Mouse (Mus musculus) brain, adult 10 weeks (tissue): Measurements from ENCODE around the gene Rnf212b. TPM values are rescaled to one million over a fixed set of nuclear protein-coding genes. Genes with fewer than 3 reads are reported as not detected.

Experiments
- polyA plus RNA-seq: library from polyadenylated mRNA; stranded (reverse); fragments of 350-450 nt; fragmentation: Illumina TruSeq; extraction: RNeasy Lipid Tissue Mini Kit (QIAGEN cat#74804); gene quantifications from one replicate; pipeline ENCODE4 v1.2.3, GENCODE M21; 2015; ENCODE audit warnings: low read depth, low replicate concordance

Gene Rnf212b
- polyA plus RNA-seq = not detected

DNA sequence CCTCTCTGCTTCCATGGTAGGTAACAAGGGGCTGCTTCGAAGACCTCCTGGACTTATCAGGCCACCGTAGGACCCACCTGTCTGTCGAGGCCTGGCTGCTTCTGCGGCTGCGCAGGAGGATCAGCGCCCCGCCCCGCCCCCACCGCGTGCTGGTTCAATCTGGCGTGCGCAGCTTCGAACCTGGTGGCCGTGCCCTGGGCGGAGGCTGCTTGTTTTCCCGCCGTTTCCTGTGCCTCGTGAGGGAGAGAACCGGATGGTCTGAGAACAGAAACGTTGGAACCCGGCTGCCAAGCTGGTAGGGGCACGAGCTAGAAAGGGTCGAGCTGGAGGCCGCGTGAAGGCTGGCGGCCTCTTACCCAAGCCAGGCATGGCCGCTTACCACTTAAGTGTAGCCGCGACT, at the start of gene Rnf212b:
Gene Rnf212b, plus strand, starts transcription at position 151 of the 400 bp plus-strand sequence.

DNA sequence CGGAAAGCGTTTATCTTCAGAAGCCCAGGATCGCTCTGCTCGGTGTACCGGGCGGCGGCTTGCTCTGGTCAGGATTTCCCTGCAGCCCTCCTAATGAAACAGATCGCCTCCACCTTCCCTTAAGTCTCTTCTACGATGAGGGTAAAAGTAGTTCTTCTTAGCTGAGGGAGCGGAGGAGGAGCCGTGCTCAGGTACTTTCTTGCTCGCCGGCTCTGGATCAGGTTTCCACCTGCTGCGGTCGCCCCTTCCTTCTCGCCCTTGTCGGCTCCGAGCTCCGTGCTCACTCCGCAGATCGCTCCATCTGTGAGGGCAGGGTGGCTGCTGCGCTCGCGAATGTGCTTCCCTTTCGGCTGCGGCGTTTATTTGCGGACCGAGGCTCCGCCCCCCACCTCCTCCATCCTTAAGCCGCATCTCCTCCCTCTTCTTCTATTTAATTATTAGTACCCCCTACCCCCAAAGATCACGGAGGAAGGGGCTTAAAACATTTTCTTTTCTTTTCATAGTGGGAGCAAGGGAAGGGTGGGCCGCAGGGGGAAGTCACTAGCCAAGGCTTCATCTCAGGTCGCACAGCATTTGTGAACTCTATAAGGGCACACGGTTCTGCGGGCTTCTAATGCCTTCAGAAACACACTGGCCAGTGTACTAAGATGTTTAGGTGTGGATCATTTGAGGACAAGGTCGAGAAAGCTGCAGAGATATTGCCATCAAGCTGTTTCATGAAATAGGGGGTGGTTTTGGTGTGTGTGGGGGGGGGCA, 32.2 kb upstream of the Rnf212b start, which contains the start of gene Slc7a8:
Gene Slc7a8, minus strand, starts transcription at position 337 of the 756 bp plus-strand sequence.

DNA sequence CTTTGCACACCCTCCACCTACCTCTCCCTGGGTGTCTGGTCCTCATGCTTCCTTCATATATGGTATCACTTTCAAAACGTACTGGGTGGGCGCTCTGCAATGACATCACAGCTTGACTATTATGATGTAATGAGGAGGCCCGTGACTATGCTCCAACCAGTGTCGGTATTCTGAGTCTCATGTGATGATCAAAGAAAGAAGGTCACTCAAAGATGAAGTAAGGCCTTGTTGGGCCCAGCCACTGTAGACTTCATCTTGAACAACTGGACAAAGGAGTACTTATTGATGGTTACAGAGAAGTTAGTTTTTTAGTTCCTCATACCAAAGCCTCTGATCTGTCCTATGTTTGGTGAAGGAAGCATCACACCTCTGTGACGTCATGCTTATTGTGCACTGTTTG, 56.9 kb downstream of the Rnf212b start, which contains the start of gene Homez:
Gene Homez, minus strand, starts transcription at position 101 of the 400 bp plus-strand sequence.

DNA sequence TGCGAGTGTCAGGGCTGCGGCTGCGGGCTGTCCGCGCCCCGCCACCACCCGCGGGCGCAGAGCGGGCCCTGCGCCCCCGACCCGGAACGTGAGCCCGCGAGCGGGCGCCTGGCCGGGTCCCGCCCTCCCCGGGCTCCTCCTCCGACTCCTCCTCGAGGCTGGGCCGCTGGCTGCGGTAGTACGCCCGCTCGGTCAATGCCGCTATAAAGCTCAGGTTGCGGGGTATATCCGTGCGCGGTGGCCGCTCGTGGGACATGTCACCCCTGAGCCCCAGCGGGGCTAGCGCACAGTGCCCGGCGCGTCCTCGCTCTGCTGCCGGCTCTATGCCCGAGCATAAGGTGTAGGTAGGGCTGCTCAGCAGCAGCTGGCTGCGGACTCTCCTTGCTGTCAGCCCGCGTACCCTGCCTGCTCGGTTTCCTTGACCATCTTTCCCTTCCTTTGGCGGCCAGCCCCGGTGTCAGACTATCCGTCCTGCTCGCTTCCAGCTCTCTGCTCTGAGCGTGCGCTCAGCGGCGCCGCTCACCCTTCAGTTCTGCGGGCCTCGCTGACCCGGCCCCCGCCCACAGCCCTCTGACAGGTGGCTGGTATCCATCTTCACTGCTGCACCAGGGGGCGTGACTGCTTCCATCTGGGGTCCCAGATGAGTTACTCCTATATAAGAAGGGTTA, 63.2 kb downstream of the Rnf212b start, which contains the start of gene Ppp1r3e:
Gene Ppp1r3e, minus strand, starts transcription at position 503 of the 668 bp plus-strand sequence.

DNA sequence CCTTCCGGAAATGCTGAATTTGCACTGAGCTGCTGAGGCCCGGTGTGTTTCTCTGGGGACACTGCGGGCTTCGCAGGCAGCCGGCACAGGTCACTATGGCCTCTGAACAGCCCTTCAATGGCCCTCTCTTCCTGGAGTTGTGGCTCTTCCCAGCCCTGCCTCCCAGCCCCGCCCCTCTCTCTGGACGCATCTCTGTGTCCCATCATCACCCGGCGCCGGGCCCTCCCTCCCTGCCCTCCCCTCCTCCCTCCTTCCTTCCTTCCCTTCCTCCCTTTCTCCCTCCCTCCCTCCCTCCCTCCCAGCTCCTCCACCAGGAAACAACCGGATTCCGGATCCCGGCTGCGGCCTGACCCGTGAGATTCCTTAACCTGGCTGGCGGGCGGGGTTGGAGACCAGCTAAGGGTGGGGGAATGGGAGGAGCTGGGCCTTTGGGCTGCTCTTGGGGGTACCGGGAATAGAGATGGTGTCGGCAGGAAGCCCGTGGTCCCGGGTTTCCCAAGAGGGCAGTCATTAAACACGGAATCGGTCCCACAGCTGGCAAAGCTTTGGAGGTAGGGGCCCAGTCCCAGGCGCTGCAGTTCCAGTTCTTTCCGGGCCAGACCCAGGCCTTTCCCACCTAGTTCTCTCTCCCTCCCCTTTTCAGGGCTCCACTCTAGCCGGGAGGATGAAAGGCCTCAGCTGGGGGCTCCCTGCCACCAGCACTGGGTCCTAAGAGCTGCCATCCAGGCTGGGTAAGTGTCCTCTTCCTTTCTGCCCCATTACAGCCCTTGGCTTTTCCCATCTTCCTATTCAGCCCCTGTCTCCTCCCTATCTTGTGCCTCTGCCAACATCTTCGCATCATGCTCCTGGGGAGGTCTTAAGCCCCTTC, 69.4 kb downstream of the Rnf212b start, which contains the start of the genes Bcl2l2 and Gm20521:
Gene Bcl2l2, plus strand, starts transcription at position 224 of the 868 bp plus-strand sequence.
Gene Gm20521, plus strand, starts transcription at position 288 of the 868 bp plus-strand sequence.

GRCm38 (mm10) chr14:54892200-54892599, 78.3 kb downstream of the Rnf212b start, which contains the start of gene Pabpn1:
Gene Pabpn1 (plus strand): TSS chr14:54892500.

Other genes starting within 250 kb of the Rnf212b start
- gene Ajuba, start 236.6 kb upstream of the Rnf212b start, polyA plus RNA-seq = 1.4 TPM
- 4.7 TPM for gene 4931414P19Rik, start 208.1 kb upstream of the Rnf212b start, polyA plus RNA-seq
- 275 TPM for gene Psmb5, start 196.1 kb upstream of the Rnf212b start, polyA plus RNA-seq
- 0.16 TPM for gene Psmb11, start 192.7 kb upstream of the Rnf212b start, polyA plus RNA-seq
- gene Gm17606, start 173.2 kb upstream of the Rnf212b start, polyA plus RNA-seq = not detected
- gene Cdh24, start 172.8 kb upstream of the Rnf212b start, polyA plus RNA-seq = 6.1 TPM
- gene 1700123O20Rik, start 127.9 kb upstream of the Rnf212b start, polyA plus RNA-seq = 31.4 TPM
- 136 TPM for gene Acin1, start 127.2 kb upstream of the Rnf212b start, polyA plus RNA-seq
- gene Gm29776, start 115.3 kb upstream of the Rnf212b start, polyA plus RNA-seq = not detected
- not detected for gene Cebpe, start 102.0 kb upstream of the Rnf212b start, polyA plus RNA-seq
- 35.8 TPM for gene Slc7a8, start 32.2 kb upstream of the Rnf212b start, polyA plus RNA-seq
- gene Homez, start 56.8 kb downstream of the Rnf212b start, polyA plus RNA-seq = 11.7 TPM
- gene Ppp1r3e, start 63.4 kb downstream of the Rnf212b start, polyA plus RNA-seq = 18.4 TPM
- 100 TPM for gene Bcl2l2, start 69.2 kb downstream of the Rnf212b start, polyA plus RNA-seq
- gene Gm20521, start 69.3 kb downstream of the Rnf212b start, polyA plus RNA-seq = not detected
- gene Pabpn1, start 78.4 kb downstream of the Rnf212b start, polyA plus RNA-seq = 242 TPM
- 521 TPM for gene Slc22a17, start 99.0 kb downstream of the Rnf212b start, polyA plus RNA-seq
- 10.0 TPM for gene Efs, start 112.0 kb downstream of the Rnf212b start, polyA plus RNA-seq
- gene Il25, start 118.6 kb downstream of the Rnf212b start, polyA plus RNA-seq = not detected
- 113 TPM for gene Cmtm5, start 122.1 kb downstream of the Rnf212b start, polyA plus RNA-seq
- gene Myh6, start 152.8 kb downstream of the Rnf212b start, polyA plus RNA-seq = 1.4 TPM
- gene Gm17428, start 162.8 kb downstream of the Rnf212b start, polyA plus RNA-seq = not detected
- gene Myh7, start 180.5 kb downstream of the Rnf212b start, polyA plus RNA-seq = 17.5 TPM
- gene Ngdn, start 201.3 kb downstream of the Rnf212b start, polyA plus RNA-seq = 34.0 TPM